Mouse (Mus musculus) forebrain, embryonic 14.5 days (tissue): Measurements from ENCODE around the gene Stk11ip. TPM values are rescaled to one million over a fixed set of nuclear protein-coding genes. Genes with fewer than 3 reads are reported as not detected.
A peak's percentile ranks its signal among the peaks of the same experiment; 100 is the strongest.

Experiments
- ATAC-seq: fragments of 200-750 bp; cut with Nextera tagmentation; 2 replicates; pipeline ENCODE4 v1.8.0; 2017; ENCODE audit warnings: mild to moderate bottlenecking, moderate library complexity
- DNase-seq: peaks from one replicate; pipeline ENCODE4 v3.0.0-alpha.2; 2015; ENCODE audit warnings: low spot score
- H3K27ac ChIP-seq: fragments of 300-500 bp; sonication (generic); 2 replicates; pipeline ENCODE4 v1.5.1; 2014; ENCODE audit warnings: low read depth, mild to moderate bottlenecking, control low read depth, low read length, moderate library complexity
- H3K27me3 ChIP-seq: fragments of 300-500 bp; sonication (generic); replicated peaks from 2 replicates; pipeline ENCODE4 v1.6.1; 2014; ENCODE audit warnings: low read length, control low read depth, mixed read lengths; ENCODE audit not compliant: control insufficient read depth, insufficient read depth
- H3K36me3 ChIP-seq: fragments of 300-500 bp; sonication (generic); 2 replicates; pipeline ENCODE4 v1.6.1; 2014; ENCODE audit warnings: low read length, control low read depth; ENCODE audit not compliant: control insufficient read depth, insufficient read depth
- H3K4me1 ChIP-seq: fragments of 300-500 bp; sonication (generic); 2 replicates; pipeline ENCODE4 v1.6.1; 2014; ENCODE audit warnings: antibody characterized with exemption, low read length, control low read depth; ENCODE audit not compliant: control insufficient read depth, insufficient read depth
- H3K4me2 ChIP-seq: fragments of 300-500 bp; sonication (generic); 2 replicates; pipeline ENCODE4 v1.6.1; 2014; ENCODE audit warnings: mild to moderate bottlenecking, control low read depth, low read length
- H3K4me3 ChIP-seq: fragments of 300-500 bp; sonication (generic); 2 replicates; pipeline ENCODE4 v1.5.1; 2014; ENCODE audit warnings: low read depth, low read length, control low read depth
- H3K9ac ChIP-seq: fragments of 300-500 bp; sonication (generic); 2 replicates; pipeline ENCODE4 v1.6.1; 2014; ENCODE audit warnings: mild to moderate bottlenecking, low read length, control low read depth, moderate library complexity
- H3K9me3 ChIP-seq: fragments of 300-500 bp; sonication (generic); replicated peaks from 2 replicates; pipeline ENCODE4 v1.6.1; 2016; ENCODE audit warnings: low read length, control low read depth, mixed read lengths; ENCODE audit not compliant: control insufficient read depth
- WGBS: fragments of 180-500 bp; shearing (Covaris S2); extraction: QIAGEN DNeasy Blood & Tissue Kit; methylation state at CpG from one replicate; pipeline ENCODE4 v1.1.7; 2014; 5-methylcytosine and 5-hydroxymethylcytosine counted together
- polyA plus RNA-seq: library from polyadenylated mRNA; unstranded; fragments of >200 nt; fragmentation: Nextera tagmentation; extraction: Ambion mirVana; gene quantifications from 2 replicates; pipeline ENCODE4 v1.2.1, GENCODE M21; 2014

Gene Stk11ip
- polyA plus RNA-seq, 1 experiment from 2014 or later: 8.7 TPM

- H3K27me3 ChIP-seq: no peaks in the 10 kb centered on the region
- WGBS: 91% methylated on average over 7 of the region's 7 CpGs
- no peaks in the 10 kb centered on the region for H3K9me3 ChIP-seq
- no peak overlapping the region for H3K4me3 ChIP-seq
- H3K4me1 ChIP-seq: peaks cover 13% of the 10 kb centered on the region
- peaks cover 50% of the 10 kb centered on the region for H3K36me3 ChIP-seq
- no peak overlapping the region for H3K4me2 ChIP-seq
- no peak overlapping the region for H3K27ac ChIP-seq
- DNase-seq (no peak), ATAC-seq (no peak)
- H3K9ac ChIP-seq: no peak overlapping the region
Observed at GRCm38 (mm10) chr1:75557041-75557440, 35.7 kb downstream of the Stk11ip start.

DNA sequence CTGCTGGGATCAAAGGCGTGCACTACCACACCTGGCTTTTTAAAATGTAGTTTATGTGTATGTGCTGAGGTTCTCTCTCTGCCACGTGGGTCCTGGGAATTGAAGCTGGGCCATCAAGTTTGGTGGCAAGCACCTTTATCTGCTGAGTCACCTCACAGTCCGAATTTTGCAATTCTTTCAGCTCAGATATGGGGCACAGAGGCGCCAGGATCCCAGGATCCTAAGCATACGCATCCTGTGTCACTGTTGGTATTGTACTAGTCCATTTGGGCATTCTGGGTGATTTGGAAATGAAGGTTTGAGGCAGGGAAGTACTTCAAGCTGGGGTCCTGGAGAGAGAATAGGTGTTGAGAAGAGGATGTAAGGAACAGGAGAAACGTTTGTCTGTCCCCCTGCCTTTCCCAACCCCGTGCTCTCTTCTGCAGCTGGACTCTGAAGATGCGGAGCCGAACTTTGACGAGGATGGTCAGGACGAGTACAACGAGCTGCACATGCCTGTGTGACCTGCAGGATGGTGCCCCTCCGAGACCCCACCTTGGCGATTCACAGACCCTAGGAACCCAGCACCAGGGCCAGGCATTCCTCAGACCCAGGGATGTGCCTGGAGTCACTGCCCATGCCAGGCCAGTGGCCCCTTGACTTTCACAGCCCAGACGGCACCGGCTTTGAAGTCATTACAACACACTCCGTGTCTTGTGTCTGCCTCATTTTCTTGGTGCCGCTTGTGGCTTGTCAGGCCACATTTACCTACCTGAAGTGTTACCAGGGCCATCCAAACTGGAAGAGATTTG lies 37.3 kb downstream of the Stk11ip start:
- H3K27ac ChIP-seq: no peak overlapping the region
- H3K27me3 ChIP-seq: no peaks in the 10 kb centered on the region
- H3K4me3 ChIP-seq: no peak overlapping the region
- DNase-seq (no peak), ATAC-seq (no peak)
- WGBS: 91% methylated on average over 18 of the region's 18 CpGs
- no peak overlapping the region for H3K9ac ChIP-seq
- H3K4me1 ChIP-seq: peaks cover 13% of the 10 kb centered on the region
- H3K9me3 ChIP-seq: no peaks in the 10 kb centered on the region
- peaks cover 37% of the 10 kb centered on the region for H3K36me3 ChIP-seq
- H3K4me2 ChIP-seq: no peak overlapping the region

- Histone ChIP-seq H3K4me2 (peak overlapping the region; percentile 35), H3K27me3 (no peaks in the 10 kb centered on the region), H3K27ac (peak overlapping the region; percentile 44; the same call in 1 of the 2 replicates), H3K36me3 (peaks cover 31% of the 10 kb centered on the region), H3K4me3 (no peak overlapping the region), H3K4me1 (peaks cover 13% of the 10 kb centered on the region), H3K9ac (0 out of 2 replicates have a peak overlapping the region, but pooled peaks have one; percentile 17), H3K9me3 (no peaks in the 10 kb centered on the region)
- WGBS: 5% methylated on average over 17 of the region's 17 CpGs
- ATAC-seq: peak; percentile 95
- peak; percentile 96 for DNase-seq
Observed at GRCm38 (mm10) chr1:75559212-75559925, 38.0 kb downstream of the Stk11ip start.

- Histone ChIP-seq H3K36me3 (peaks cover 21% of the 10 kb centered on the region), H3K4me3 (no peak overlapping the region), H3K9me3 (no peaks in the 10 kb centered on the region), H3K27me3 (no peaks in the 10 kb centered on the region), H3K4me2 (no peak overlapping the region), H3K9ac (no peak overlapping the region), H3K4me1 (peaks cover 13% of the 10 kb centered on the region), H3K27ac (no peak overlapping the region)
- WGBS: 87% methylated on average over 12 of the region's 12 CpGs
- ATAC-seq (no peak), DNase-seq (no peak)
Observed at GRCm38 (mm10) chr1:75560206-75560913, 39.0 kb downstream of the Stk11ip start.

DNA sequence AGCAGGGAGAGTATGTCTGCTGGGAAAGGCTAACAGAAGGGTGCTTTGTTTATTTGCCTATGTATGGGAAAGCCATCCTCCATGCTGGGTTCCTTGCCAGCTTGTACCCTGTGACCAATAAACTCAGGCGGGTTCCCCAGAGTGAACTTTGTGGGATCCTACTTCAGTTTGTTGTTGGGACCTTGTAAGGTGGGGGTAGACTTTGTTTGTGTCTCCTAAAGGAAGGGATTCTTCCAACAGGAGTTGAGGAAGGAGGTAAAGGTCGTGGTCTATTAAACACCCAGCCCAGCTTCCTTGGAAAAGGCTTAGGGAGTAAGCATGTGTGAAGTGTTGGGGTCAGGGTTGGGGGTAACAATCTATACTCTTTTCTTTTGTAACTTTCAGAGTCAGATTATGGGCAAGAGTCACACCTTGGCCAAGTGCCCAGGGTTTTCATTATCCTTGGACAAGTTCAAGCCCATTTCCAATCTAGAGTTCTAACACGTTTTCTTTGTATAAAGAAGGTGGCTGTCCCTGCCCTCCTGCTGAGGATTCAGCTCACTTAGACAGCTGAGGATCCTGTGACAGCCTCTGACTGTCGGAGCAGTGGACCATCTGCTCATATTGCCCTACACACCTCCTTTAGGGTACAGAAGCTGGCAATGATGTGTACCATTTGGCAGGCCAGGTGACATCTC lies 40.0 kb downstream of the Stk11ip start:
- WGBS: 46% methylated on average over 4 of the region's 4 CpGs
- Histone ChIP-seq H3K9ac (no peak overlapping the region), H3K27ac (no peak overlapping the region), H3K4me2 (no peak overlapping the region), H3K4me1 (peaks cover 13% of the 10 kb centered on the region), H3K9me3 (no peaks in the 10 kb centered on the region), H3K4me3 (no peak overlapping the region), H3K36me3 (peaks cover 15% of the 10 kb centered on the region; the same call in 1 of the 2 replicates), H3K27me3 (no peaks in the 10 kb centered on the region)
- no peak for ATAC-seq
- no peak for DNase-seq

GRCm38 (mm10) chr1:75561898-75562238 lies 40.5 kb downstream of the Stk11ip start:
- Histone ChIP-seq H3K4me3 (no peak overlapping the region), H3K9ac (no peak overlapping the region), H3K4me2 (no peak overlapping the region), H3K27ac (no peak overlapping the region), H3K27me3 (no peaks in the 10 kb centered on the region), H3K36me3 (peaks cover 15% of the 10 kb centered on the region; the same call in 1 of the 2 replicates), H3K9me3 (no peaks in the 10 kb centered on the region), H3K4me1 (peaks cover 13% of the 10 kb centered on the region)
- WGBS: 48% methylated on average over 1 of the region's 1 CpGs
- peak; percentile 63 for DNase-seq
- ATAC-seq: no peak

DNA sequence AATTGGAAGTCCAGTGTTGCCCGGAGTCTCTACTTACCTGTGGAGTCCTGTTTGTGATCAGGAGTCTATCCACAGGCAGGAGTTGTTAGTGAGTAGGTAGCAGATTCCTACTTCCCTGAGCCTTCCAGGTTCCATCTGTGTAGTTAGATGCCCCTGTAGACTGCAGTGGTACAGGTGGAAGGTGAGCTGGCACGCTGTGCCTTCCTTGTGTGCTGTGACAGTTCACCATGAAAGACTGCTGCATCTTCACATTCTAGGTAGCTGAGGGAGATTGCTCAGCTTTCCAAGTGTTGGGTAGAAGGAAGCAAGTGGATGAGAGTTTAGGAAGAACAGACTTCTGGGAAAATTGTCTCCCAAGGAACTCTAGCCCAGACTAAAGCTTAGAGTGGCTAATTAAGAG lies 42.8 kb downstream of the Stk11ip start:
- DNase-seq (no peak), ATAC-seq (no peak)
- Histone ChIP-seq H3K4me2 (no peak overlapping the region), H3K27me3 (no peaks in the 10 kb centered on the region), H3K4me3 (no peak overlapping the region), H3K4me1 (peaks cover 11% of the 10 kb centered on the region), H3K9me3 (no peaks in the 10 kb centered on the region), H3K36me3 (no peaks in the 10 kb centered on the region), H3K9ac (no peak overlapping the region), H3K27ac (no peak overlapping the region)
- WGBS: 87% methylated on average over 2 of the region's 2 CpGs

- peaks cover 7% of the 10 kb centered on the region for H3K4me1 ChIP-seq
- no peak overlapping the region for H3K4me2 ChIP-seq
- no peak overlapping the region for H3K9ac ChIP-seq
- ATAC-seq (no peak), DNase-seq (no peak)
- H3K27me3 ChIP-seq: no peaks in the 10 kb centered on the region
- WGBS: 71% methylated on average over 5 of the region's 5 CpGs
- no peaks in the 10 kb centered on the region for H3K9me3 ChIP-seq
- H3K36me3 ChIP-seq: no peaks in the 10 kb centered on the region
- H3K27ac ChIP-seq: no peak overlapping the region
- H3K4me3 ChIP-seq: no peak overlapping the region
Observed at GRCm38 (mm10) chr1:75564916-75565315, 43.6 kb downstream of the Stk11ip start.
